8 mouse cellular contexts compared by ENCODE assay signal in the genomic region with DNA sequence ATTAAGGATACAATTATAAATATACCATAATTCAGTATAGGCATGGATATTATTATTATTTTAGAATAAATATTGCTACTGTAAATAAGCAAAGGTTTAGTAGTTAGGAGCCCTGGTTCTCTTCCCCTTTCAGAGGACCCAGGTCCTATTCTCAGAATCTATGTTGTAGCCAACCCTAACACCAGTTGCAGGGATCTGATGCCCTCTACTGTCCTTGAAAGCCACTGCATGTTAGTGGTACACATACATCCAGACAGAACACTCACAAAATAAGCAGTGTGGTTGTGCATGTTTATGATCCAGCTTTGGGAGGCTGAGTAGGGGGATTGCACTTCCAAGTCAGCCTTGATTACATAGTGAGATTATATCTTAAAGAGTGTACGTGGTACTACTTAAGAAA. TPM values are rescaled to one million over a fixed set of nuclear protein-coding genes. Genes with fewer than 3 reads are reported as not detected.
DNase-seq lines count a peak whose midpoint lies in the region; ATAC-seq and TF ChIP-seq lines count a peak whose summit lies in the region.

No protein-coding gene starts in this region.

- intact Hi-C loops in left cerebral cortex, postnatal 36 days (cut with DNase I), result no loop called here

- H3K9ac ChIP-seq in intestine, postnatal 0 days (ENCODE audit: low read depth, low read length), result no peak overlapping the region
- no peak overlapping the region for H3K9ac ChIP-seq in intestine, embryonic 15.5 days

- ATAC-seq in intestine, postnatal 0 days, result no peak
- no peak for ATAC-seq in intestine, embryonic 15.5 days
- ATAC-seq in megakaryocyte progenitor cell, adult 5-6 weeks (replicated peaks; ENCODE audit: poor library complexity), result peak; percentile 91

- peak; percentile 61 for DNase-seq in ES-CJ7 (ENCODE audit: low read depth, low spot score)
- DNase-seq in embryo, embryonic 10 days (ENCODE audit: low spot score), result peak; percentile 55
- no peak for DNase-seq in right cerebral cortex, postnatal 4 days
- DNase-seq in left cerebral cortex, postnatal 36 days (ENCODE audit: low spot score in 2 of 2), result no peak
- no peak for DNase-seq in layer of hippocampus, adult 18-20 months (ENCODE audit: low spot score in 2 of 2)

- no peaks in the 10 kb centered on the region for H3K4me1 ChIP-seq in intestine, postnatal 0 days (replicated peaks; ENCODE audit: control insufficient read depth, insufficient read depth, low read length)
- no peaks in the 10 kb centered on the region for H3K4me1 ChIP-seq in intestine, embryonic 15.5 days (replicated peaks)

- H3K4me3 ChIP-seq in intestine, postnatal 0 days (ENCODE audit: low read depth, low read length), result no peak overlapping the region
- H3K4me3 ChIP-seq in intestine, embryonic 15.5 days (replicated peaks), result no peak overlapping the region

- no peaks in the 10 kb centered on the region for H3K9me3 ChIP-seq in intestine, postnatal 0 days (ENCODE audit: control insufficient read depth)
- H3K9me3 ChIP-seq in intestine, embryonic 15.5 days, result no peaks in the 10 kb centered on the region

- 64% methylated on average over 1 of the region's 1 CpGs for WGBS in intestine, postnatal 0 days
- WGBS in intestine, embryonic 15.5 days, result 87% methylated on average over 1 of the region's 1 CpGs

- H3K27ac ChIP-seq in intestine, postnatal 0 days (ENCODE audit: low read depth, low read length), result no peak overlapping the region
- no peak overlapping the region for H3K27ac ChIP-seq in intestine, embryonic 15.5 days

- no peak overlapping the region for H3K4me2 ChIP-seq in intestine, postnatal 0 days (replicated peaks; ENCODE audit: low read depth)
- H3K4me2 ChIP-seq in intestine, embryonic 15.5 days (replicated peaks), result no peak overlapping the region

- TF ChIP-seq CTCF in intestine, postnatal 0 days (IDR thresholded peaks at IDR 0.05; ENCODE audit: low read depth), result peak; percentile 82

- no peaks in the 10 kb centered on the region for H3K27me3 ChIP-seq in intestine, postnatal 0 days (replicated peaks; ENCODE audit: control insufficient read depth, insufficient read depth, low read length)
- H3K27me3 ChIP-seq in intestine, embryonic 15.5 days (replicated peaks), result no peaks in the 10 kb centered on the region

- H3K36me3 ChIP-seq in intestine, postnatal 0 days (ENCODE audit: control insufficient read depth, insufficient read depth), result peaks cover 53% of the 10 kb centered on the region
- H3K36me3 ChIP-seq in intestine, embryonic 15.5 days, result peaks cover 13% of the 10 kb centered on the region

RNA-seq across cellular contexts. Expression of a gene that starts 21.5 kb away (rescaled TPM):
- 8.9 and 10.0 TPM in 2 replicates for polyA plus RNA-seq in intestine, postnatal 0 days (2015; fragmentation: Nextera tagmentation; extraction: Ambion mirVana)
- 12.7 and 15.0 TPM in 2 replicates for polyA plus RNA-seq in intestine, embryonic 15.5 days (2015; fragmentation: Nextera tagmentation; extraction: Ambion mirVana)
- 112 and 132 TPM in 2 replicates for total RNA-seq in megakaryocyte progenitor cell, adult 5-6 weeks (2015)
- total RNA-seq in megakaryocyte progenitor cell, adult 5-6 weeks (2017), result 22.4 and 23.7 TPM in 2 replicates
- total RNA-seq in left cerebral cortex, postnatal 36 days (2021), result 10 to 100 TPM; 68.3 to 82.0 TPM
- total RNA-seq in layer of hippocampus, adult 18-20 months (2021), result 10 to 100 TPM; 66.0 to 70.6 TPM

RNA-seq across cellular contexts. Expression of a gene that starts 57.1 kb away (rescaled TPM):
- 8.3 and 8.7 TPM in 2 replicates for polyA plus RNA-seq in intestine, postnatal 0 days (2015; fragmentation: Nextera tagmentation; extraction: Ambion mirVana)
- 21.5 and 22.2 TPM in 2 replicates for polyA plus RNA-seq in intestine, embryonic 15.5 days (2015; fragmentation: Nextera tagmentation; extraction: Ambion mirVana)
- total RNA-seq in megakaryocyte progenitor cell, adult 5-6 weeks (2015), result 17.3 and 19.9 TPM in 2 replicates
- 30.9 and 35.1 TPM in 2 replicates for total RNA-seq in megakaryocyte progenitor cell, adult 5-6 weeks (2017)
- 10 to 100 TPM; 35.4 to 36.4 TPM for total RNA-seq in left cerebral cortex, postnatal 36 days (2021)
- 10 to 100 TPM; 37.1 to 44.8 TPM for total RNA-seq in layer of hippocampus, adult 18-20 months (2021)

Comparison
In these comparisons a context has a peak if more than half of its experiments do, and no peak if none do; other contexts are left out.
1. DNase-seq: peak in ES-CJ7 (single experiment) and embryo, embryonic 10 days (single experiment); none in right cerebral cortex, postnatal 4 days (single experiment), left cerebral cortex, postnatal 36 days (0 of 2) and layer of hippocampus, adult 18-20 months (0 of 2).